Comparison of ENCODE assay signal across 9 mouse cellular contexts in the genomic region with DNA sequence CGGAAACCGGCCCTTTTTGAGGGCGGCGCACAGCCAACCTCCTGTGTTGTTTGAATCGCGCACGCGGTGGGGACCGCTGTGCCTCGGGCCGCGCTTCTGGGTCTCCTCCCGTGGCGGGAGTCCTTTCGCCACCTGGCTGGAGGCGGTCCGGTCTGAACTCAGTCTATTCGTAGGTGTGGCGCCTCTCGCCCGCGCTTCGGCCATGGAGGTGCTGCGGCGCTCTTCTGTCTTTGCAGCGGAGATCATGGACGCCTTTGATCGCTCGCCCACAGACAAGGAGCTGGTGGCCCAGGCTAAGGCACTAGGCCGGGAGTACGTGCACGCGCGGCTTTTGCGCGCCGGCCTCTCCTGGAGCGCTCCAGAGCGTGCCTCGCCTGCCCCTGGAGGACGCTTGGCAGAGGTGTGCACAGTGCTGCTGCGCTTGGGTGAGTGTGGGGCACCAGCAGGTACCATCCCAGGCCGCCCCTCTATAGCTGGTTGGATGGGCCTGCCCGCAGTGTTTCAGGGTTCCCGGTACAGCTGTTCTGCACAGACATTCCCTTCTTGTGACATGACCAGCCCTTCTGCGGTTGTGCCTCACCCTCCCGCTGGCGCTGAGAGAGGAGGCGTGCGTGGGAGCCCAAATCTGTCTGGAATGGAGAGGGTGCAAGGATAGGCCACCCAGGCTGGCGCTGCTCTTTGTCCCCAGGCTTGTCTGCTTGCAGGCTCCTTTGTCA. TPM values are rescaled to one million over a fixed set of nuclear protein-coding genes. Genes with fewer than 3 reads are reported as not detected.
A peak's percentile ranks its signal among the peaks of the same experiment; 100 is the strongest.
DNase-seq lines count a peak whose midpoint lies in the region; ATAC-seq and TF ChIP-seq lines count a peak whose summit lies in the region.
"Had no signal": no experiment of that assay in that cellular context is flagged by ENCODE, and none has a peak within 500 bp of the region (broad histone marks: within the 10 kb centered on the region; RNA-seq: fewer than 3 reads in every experiment).

No protein-coding gene starts in this region.

- H3K9ac ChIP-seq in forebrain, postnatal 0 days, result peak overlapping the region; percentile 76

- peak overlapping the region; percentile 73 for H3K4me2 ChIP-seq in forebrain, postnatal 0 days (ENCODE audit: low read depth)

- no peaks in the 10 kb centered on the region for H3K27me3 ChIP-seq in forebrain, postnatal 0 days (ENCODE audit: insufficient read depth, low read length)

- peak overlapping the region; percentile 68 for H3K4me3 ChIP-seq in forebrain, postnatal 0 days (ENCODE audit: low read depth, low read length)

- H3K27ac ChIP-seq in forebrain, postnatal 0 days (ENCODE audit: low read depth, low read length), result peak overlapping the region; percentile 86
- H3K27ac ChIP-seq: macrophage had no signal

- peaks cover 17% of the 10 kb centered on the region; the same call in 1 of the 2 replicates for H3K36me3 ChIP-seq in forebrain, postnatal 0 days (ENCODE audit: insufficient read depth)

- peak; percentile 63 for DNase-seq in WW6 (ENCODE audit: low read depth, low spot score)
- DNase-seq in cerebellum, adult 8-10 months, result peak; percentile 34
- DNase-seq in forebrain, postnatal 0 days, result peak; percentile 90
- DNase-seq in layer of hippocampus, adult 9-11 months, result peak; percentile 44
- peak; percentile 35 for DNase-seq in lung, postnatal 14 days
- DNase-seq in retina, postnatal 7 days (ENCODE audit: low read depth, low spot score), result peak; percentile 67

- ATAC-seq in forebrain, postnatal 0 days, result peak; percentile 93
- ATAC-seq in hematopoietic stem cell, adult 5-6 weeks (replicated peaks in 1 of 2; ENCODE audit: insufficient read depth in 1 of 2, low FRiP score in 2 of 2, low TSS enrichment in 1 of 2, low read depth in 1 of 2, poor library complexity in 2 of 2, severe bottlenecking in 2 of 2), result peak; percentile 77 to 83
- no peak for ATAC-seq in inflammation-experienced regulatory T-cells, adult 6 months

- H3K4me1 ChIP-seq in forebrain, postnatal 0 days (ENCODE audit: insufficient read depth), result peaks cover 19% of the 10 kb centered on the region

- H3K9me3 ChIP-seq in forebrain, postnatal 0 days (ENCODE audit: low read length), result no peaks in the 10 kb centered on the region

- TF ChIP-seq CTCF in forebrain, postnatal 0 days (IDR thresholded peaks at IDR 0.05; ENCODE audit: low read depth), result peak; percentile 78

- WGBS in forebrain, postnatal 0 days, result 1% methylated on average over 51 of the region's 51 CpGs

RNA-seq across cellular contexts. Expression of a gene that starts 0.9 kb away (rescaled TPM):
- 94.6 and 119 TPM in 2 replicates for total RNA-seq in forebrain, postnatal 0 days (2014; rRNA removed)
- polyA plus RNA-seq in forebrain, postnatal 0 days (2015; fragmentation: Nextera tagmentation; extraction: Ambion mirVana), result 113 and 150 TPM in 2 replicates
- total RNA-seq in hematopoietic stem cell, adult 5-6 weeks (2017), result 1.6 and 2.6 TPM in 2 replicates
- not detected for polyA plus RNA-seq in inflammation-experienced regulatory T-cells, adult 6 months (2017; shearing (Covaris generic))
- polyA plus RNA-seq: macrophage had no signal

RNA-seq across cellular contexts. Expression of a gene that starts 27.9 kb away (rescaled TPM):
- total RNA-seq in forebrain, postnatal 0 days (2014; rRNA removed), result 278 and 312 TPM in 2 replicates
- polyA plus RNA-seq in forebrain, postnatal 0 days (2015; fragmentation: Nextera tagmentation; extraction: Ambion mirVana), result 371 and 381 TPM in 2 replicates
- total RNA-seq in hematopoietic stem cell, adult 5-6 weeks (2017), result 47.5 and 59.3 TPM in 2 replicates
- polyA plus RNA-seq in inflammation-experienced regulatory T-cells, adult 6 months (2017; shearing (Covaris generic)), result 10 to 100 TPM; 30.5 to 33.7 (median 32.4) TPM

Comparison
In these comparisons a context has a peak if more than half of its experiments do, and no peak if none do; other contexts are left out.
1. DNase-seq: peak in every context shown above with its lines; median percentile 90 in forebrain, postnatal 0 days; 67 in retina, postnatal 7 days; 63 in WW6; 44 in layer of hippocampus, adult 9-11 months; 35 in lung, postnatal 14 days; 34 in cerebellum, adult 8-10 months.
2. RNA of a gene that starts 0.9 kb away (total RNA-seq): 94.6 to 119 TPM in forebrain, postnatal 0 days; 1.6 to 2.6 TPM in hematopoietic stem cell, adult 5-6 weeks; every median in the first group is over 10 times any median in the second.